Mouse (Mus musculus) spleen, adult 2 months (tissue): ENCODE measurements around the gene Ush2a. TPM values are rescaled to one million over a fixed set of nuclear protein-coding genes. Genes with fewer than 3 reads are reported as not detected.

Source experiments
- DNase-seq, 2 experiments: peaks; one replicate each; pipeline versions ENCODE4 v3.0.0 to v3.0.0-alpha.2; 2012 to 2021; ENCODE audit warnings: low spot score in 2 of 2, low read depth in 1 of 2
- H3K27ac ChIP-seq: fragments of 200-500 bp; 2 replicates; pipeline ENCODE4 v1.5.1; 2012; ENCODE audit warnings: low read length, inconsistent platforms; ENCODE audit not compliant: insufficient read depth
- H3K27me3 ChIP-seq: fragments of 200-500 bp; 2 replicates; pipeline ENCODE4 v1.6.1; 2012; ENCODE audit warnings: mild to moderate bottlenecking, moderate library complexity, low read length, inconsistent platforms; ENCODE audit not compliant: control insufficient read depth, insufficient read depth
- H3K36me3 ChIP-seq: fragments of 200-500 bp; 2 replicates; pipeline ENCODE4 v1.6.1; 2012; ENCODE audit warnings: mild to moderate bottlenecking, low read length, inconsistent platforms; ENCODE audit not compliant: control insufficient read depth, insufficient read depth
- H3K4me1 ChIP-seq: fragments of 200-500 bp; 2 replicates; pipeline ENCODE4 v1.6.1; 2011; ENCODE audit warnings: inconsistent platforms; ENCODE audit not compliant: control insufficient read depth, insufficient read depth, insufficient read length
- H3K4me3 ChIP-seq: fragments of 200-500 bp; 2 replicates; pipeline ENCODE4 v1.5.1; 2011; ENCODE audit warnings: mild to moderate bottlenecking, inconsistent platforms; ENCODE audit not compliant: insufficient read depth, insufficient read length; ENCODE audit errors: extremely low read depth
- CTCF ChIP-seq: fragments of 200-500 bp; IDR thresholded peaks from 2 replicates; pipeline ENCODE4 v1.5.1; 2011; ENCODE audit warnings: mild to moderate bottlenecking, inconsistent platforms; ENCODE audit not compliant: insufficient read depth, insufficient read length, insufficient replicate concordance; ENCODE audit errors: extremely low read depth
- POLR2A ChIP-seq: fragments of 200-500 bp; IDR thresholded peaks from 2 replicates; pipeline ENCODE4 v1.6.1; 2011; ENCODE audit warnings: low read depth, low read length, inconsistent platforms
- WGBS: fragments of 180-500 bp; shearing (Covaris S2); methylation state at CpG from one replicate; pipeline ENCODE4 v1.1.7; 2018; 5-methylcytosine and 5-hydroxymethylcytosine counted together
- polyA plus RNA-seq: library from polyadenylated mRNA; depleted of rRNA; stranded (reverse); fragments of >200 nt; gene quantifications from 2 replicates; pipeline ENCODE4 v1.2.3, GENCODE M21; 2012

Ush2a gene
- polyA plus RNA-seq, 1 experiment = not detected

GRCm38 (mm10) chr1:188742971-188743370, 481.1 kb downstream of the Ush2a start:
- 73% methylated on average over 7 of the region's 7 CpGs for WGBS
- no peak for TF ChIP-seq CTCF
- no peak for TF ChIP-seq POLR2A

GRCm38 (mm10) chr1:188755031-188755430, 493.2 kb downstream of the Ush2a start:
- Histone ChIP-seq H3K4me3 (no peak overlapping the region), H3K36me3 (no peaks in the 10 kb centered on the region), H3K4me1 (no peaks in the 10 kb centered on the region), H3K27ac (no peak overlapping the region), H3K27me3 (no peaks in the 10 kb centered on the region)
- DNase-seq = no peak
- WGBS = 86% methylated on average over 15 of the region's 15 CpGs
- no peak for TF ChIP-seq CTCF
- no peak for TF ChIP-seq POLR2A

More at GRCm38 (mm10) chr1:188742971-188743370, 481.1 kb downstream of the Ush2a start:
- no peak overlapping the region for H3K4me3 ChIP-seq
- no peaks in the 10 kb centered on the region for H3K4me1 ChIP-seq
- H3K27me3 ChIP-seq = no peaks in the 10 kb centered on the region
- H3K36me3 ChIP-seq = no peaks in the 10 kb centered on the region
- H3K27ac ChIP-seq = no peak overlapping the region
- DNase-seq = no peak

GRCm38 (mm10) chr1:188760515-188760914, 498.7 kb downstream of the Ush2a start:
- H3K27ac ChIP-seq = no peak overlapping the region
- H3K27me3 ChIP-seq = no peaks in the 10 kb centered on the region
- H3K4me1 ChIP-seq = no peaks in the 10 kb centered on the region
- no peaks in the 10 kb centered on the region for H3K36me3 ChIP-seq
- TF ChIP-seq POLR2A (no peak), CTCF (no peak)
- no peak overlapping the region for H3K4me3 ChIP-seq
- WGBS = 84% methylated on average over 3 of the region's 3 CpGs
- no peak for DNase-seq

GRCm38 (mm10) chr1:188762463-188762862, 500.6 kb downstream of the Ush2a start:
- no peak for TF ChIP-seq CTCF
- no peak for TF ChIP-seq POLR2A
- 76% methylated on average over 6 of the region's 6 CpGs for WGBS
- Histone ChIP-seq H3K36me3 (no peaks in the 10 kb centered on the region), H3K4me3 (no peak overlapping the region), H3K27me3 (no peaks in the 10 kb centered on the region), H3K27ac (no peak overlapping the region), H3K4me1 (no peaks in the 10 kb centered on the region)
- no peak for DNase-seq

- Histone ChIP-seq H3K36me3 (no peaks in the 10 kb centered on the region), H3K4me3 (no peak overlapping the region), H3K27ac (no peak overlapping the region), H3K27me3 (no peaks in the 10 kb centered on the region), H3K4me1 (no peaks in the 10 kb centered on the region)
- no peak for DNase-seq
- WGBS = 75% methylated on average over 3 of the region's 3 CpGs
- no peak for TF ChIP-seq POLR2A
- TF ChIP-seq CTCF = no peak
These were observed 501.9 kb downstream of the Ush2a start for GRCm38 (mm10) chr1:188763761-188764160.

GRCm38 (mm10) chr1:188770828-188771227, 509.0 kb downstream of the Ush2a start:
- no peak overlapping the region for H3K4me3 ChIP-seq
- no peak overlapping the region for H3K27ac ChIP-seq
- H3K36me3 ChIP-seq = no peaks in the 10 kb centered on the region
- no peak for DNase-seq
- no peaks in the 10 kb centered on the region for H3K27me3 ChIP-seq
- TF ChIP-seq CTCF = no peak
- 69% methylated on average over 1 of the region's 1 CpGs for WGBS
- H3K4me1 ChIP-seq = no peaks in the 10 kb centered on the region

GRCm38 (mm10) chr1:188772516-188773229, 510.9 kb downstream of the Ush2a start:
- Histone ChIP-seq H3K4me3 (no peak overlapping the region), H3K36me3 (no peaks in the 10 kb centered on the region), H3K27ac (no peak overlapping the region), H3K4me1 (no peaks in the 10 kb centered on the region), H3K27me3 (no peaks in the 10 kb centered on the region)
- TF ChIP-seq POLR2A (no peak), CTCF (no peak)
- WGBS = 87% methylated on average over 7 of the region's 7 CpGs
- DNase-seq = no peak
